Mouse (Mus musculus): ENCODE measurements at regions not wholly inside any gene's neighbourhood (a gene's known extent, or its start where the extent isn't known, plus 50 kb on each side); places are given as distances from the start of the nearest gene placed in this dataset.

GRCm38 (mm10) chrX:97434327-97434726 is 57.3 kb upstream of the Eda2r start:
- no peak overlapping the region for H3K4me3 ChIP-seq (replicated peaks; ENCODE audit: low read length)
- 43% methylated on average over 2 of the region's 2 CpGs for WGBS
- H3K4me1 ChIP-seq (ENCODE audit: control insufficient read depth, insufficient read depth, low read length) = no peaks in the 10 kb centered on the region
- no peak for ATAC-seq (ENCODE audit: insufficient read depth, low FRiP score)
- no peaks in the 10 kb centered on the region for H3K27me3 ChIP-seq (ENCODE audit: control insufficient read depth, insufficient read depth, low read length)
- H3K4me2 ChIP-seq (ENCODE audit: low read depth, low read length) = no peak overlapping the region
- no peak overlapping the region for H3K27ac ChIP-seq (ENCODE audit: low read length)
- no peak overlapping the region for H3K9ac ChIP-seq (ENCODE audit: low read length)
- no peaks in the 10 kb centered on the region for H3K9me3 ChIP-seq (replicated peaks; ENCODE audit: control insufficient read depth, low read length)
- no peaks in the 10 kb centered on the region for H3K36me3 ChIP-seq (ENCODE audit: control insufficient read depth, insufficient read depth, low read length)

- ATAC-seq (ENCODE audit: insufficient read depth, low FRiP score) = no peak
- Histone ChIP-seq H3K9ac (ENCODE audit: low read length) (peak overlapping the region; percentile 24; the same call in 1 of the 2 replicates), H3K9me3 (replicated peaks; ENCODE audit: control insufficient read depth, low read length) (no peaks in the 10 kb centered on the region), H3K27ac (ENCODE audit: low read length) (no peak overlapping the region), H3K27me3 (ENCODE audit: control insufficient read depth, insufficient read depth, low read length) (no peaks in the 10 kb centered on the region), H3K4me2 (ENCODE audit: low read depth, low read length) (peak overlapping the region; percentile 40), H3K4me3 (replicated peaks; ENCODE audit: low read length) (peak overlapping the region; percentile 50), H3K36me3 (ENCODE audit: control insufficient read depth, insufficient read depth, low read length) (no peaks in the 10 kb centered on the region), H3K4me1 (ENCODE audit: control insufficient read depth, insufficient read depth, low read length) (no peaks in the 10 kb centered on the region)
- WGBS = 15% methylated on average over 6 of the region's 6 CpGs
These were observed 54.4 kb upstream of the Eda2r start for GRCm38 (mm10) chrX:97431391-97431803.

Measured in stomach, embryonic 16.5 days (tissue).